Mouse (Mus musculus) lung, postnatal 0 days (tissue): Measurements from ENCODE around the gene Cmss1. TPM values are rescaled to one million over a fixed set of nuclear protein-coding genes. Genes with fewer than 3 reads are reported as not detected.

Experiments used
- ATAC-seq: fragments of 200-750 bp; cut with Nextera tagmentation; 2 replicates; pipeline ENCODE4 v1.8.0; 2017; ENCODE audit warnings: moderate library complexity
- DNase-seq: peaks from one replicate; pipeline ENCODE4 v3.0.0-alpha.2; 2016; ENCODE audit warnings: low spot score
- H3K27ac ChIP-seq: fragments of 300-500 bp; sonication (generic); 2 replicates; pipeline ENCODE4 v1.5.1; 2014; ENCODE audit warnings: antibody characterized with exemption, mild to moderate bottlenecking, low read length, mixed read lengths
- H3K27me3 ChIP-seq: fragments of 300-500 bp; sonication (generic); replicated peaks from 2 replicates; pipeline ENCODE4 v1.6.1; 2014; ENCODE audit warnings: low read length, mixed read lengths; ENCODE audit not compliant: insufficient read depth
- H3K36me3 ChIP-seq: fragments of 300-500 bp; sonication (generic); 2 replicates; pipeline ENCODE4 v1.6.1; 2014; ENCODE audit warnings: low read length, mixed read lengths; ENCODE audit not compliant: insufficient read depth
- H3K4me1 ChIP-seq: fragments of 300-500 bp; sonication (generic); 2 replicates; pipeline ENCODE4 v1.6.1; 2014; ENCODE audit warnings: antibody characterized with exemption, low read depth, low read length, mixed read lengths; ENCODE audit not compliant: insufficient read depth
- H3K4me2 ChIP-seq: fragments of 300-500 bp; sonication (generic); replicated peaks from 2 replicates; pipeline ENCODE4 v1.6.1; 2014; ENCODE audit warnings: low read depth, mild to moderate bottlenecking, low read length, moderate library complexity, mixed read lengths
- H3K4me3 ChIP-seq: fragments of 300-500 bp; sonication (generic); 2 replicates; pipeline ENCODE4 v1.5.1; 2014; ENCODE audit warnings: low read depth, low read length
- H3K9ac ChIP-seq: fragments of 300-500 bp; sonication (generic); replicated peaks from 2 replicates; pipeline ENCODE4 v1.6.1; 2014; ENCODE audit warnings: low read depth, mild to moderate bottlenecking
- H3K9me3 ChIP-seq: fragments of 300-500 bp; sonication (generic); 2 replicates; pipeline ENCODE4 v1.6.1; 2016; ENCODE audit warnings: low read length, mixed read lengths
- CTCF ChIP-seq: IDR thresholded peaks from 2 replicates; pipeline ENCODE4 v1.5.1; 2016; ENCODE audit warnings: antibody characterized with exemption, mild to moderate bottlenecking
- EP300 ChIP-seq: IDR thresholded peaks from 2 replicates; pipeline ENCODE4 v1.6.1; 2016; ENCODE audit warnings: antibody characterized with exemption, mild to moderate bottlenecking, control low read depth
- WGBS: fragments of 180-500 bp; shearing (Covaris S2); extraction: QIAGEN DNeasy Blood & Tissue Kit; methylation state at CpG from one replicate; pipeline ENCODE4 v1.1.7; 2014; 5-methylcytosine and 5-hydroxymethylcytosine counted together
- polyA plus RNA-seq: library from polyadenylated mRNA; unstranded; fragments of >200 nt; fragmentation: Nextera tagmentation; extraction: Ambion mirVana; gene quantifications from 2 replicates; pipeline ENCODE4 v1.2.1, GENCODE M21; 2015

Gene Cmss1
- polyA plus RNA-seq, 1 experiment from 2014 or later = 23.1 TPM

DNA sequence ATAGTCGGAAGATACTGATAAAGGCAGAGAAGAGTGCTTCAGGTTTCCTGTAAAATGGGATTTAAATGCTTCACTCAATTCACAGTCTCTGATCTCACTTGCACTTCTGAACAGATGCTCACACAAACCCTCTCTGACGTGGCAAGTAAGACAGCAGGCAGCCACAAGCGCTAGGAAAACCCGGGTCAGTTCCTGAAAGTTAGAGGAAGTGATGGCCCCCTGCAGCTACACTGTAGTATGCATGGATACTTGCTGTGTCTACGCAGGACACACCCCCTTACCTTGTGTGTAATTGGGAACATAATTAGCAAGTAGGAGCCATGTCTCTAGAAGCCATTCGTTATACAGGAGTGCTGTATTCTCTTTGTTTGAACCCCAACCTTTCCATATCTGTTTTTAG is 124.4 kb downstream of the Cmss1 start:
- 61% methylated on average over 6 of the region's 6 CpGs for WGBS
- Histone ChIP-seq H3K36me3 (no peaks in the 10 kb centered on the region), H3K4me3 (no peak overlapping the region), H3K4me1 (no peaks in the 10 kb centered on the region), H3K27ac (no peak overlapping the region), H3K4me2 (no peak overlapping the region), H3K27me3 (no peaks in the 10 kb centered on the region), H3K9me3 (no peaks in the 10 kb centered on the region), H3K9ac (no peak overlapping the region)
- DNase-seq (no peak), ATAC-seq (no peak)
- no peak for TF ChIP-seq EP300
- no peak for TF ChIP-seq CTCF

DNA sequence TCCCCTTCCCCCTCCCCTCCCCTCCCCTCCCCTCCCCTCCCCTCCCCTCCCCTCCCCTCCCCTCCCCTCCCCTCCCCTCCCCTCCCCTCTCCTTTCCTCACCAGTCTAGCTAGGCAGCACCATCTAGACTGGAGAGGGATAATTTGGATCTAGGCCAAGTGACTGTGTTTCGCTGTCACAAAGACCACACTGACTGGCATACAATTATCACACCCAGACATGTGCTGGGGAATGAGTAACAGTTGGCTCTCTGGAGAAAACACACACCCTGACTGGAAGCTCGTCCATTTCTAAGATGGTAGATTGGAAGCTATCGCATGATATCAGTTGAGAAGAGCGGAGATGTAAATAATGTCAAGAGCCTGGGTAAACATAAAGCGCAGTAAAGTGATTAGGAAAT is 126.9 kb downstream of the Cmss1 start:
- no peaks in the 10 kb centered on the region for H3K9me3 ChIP-seq
- H3K9ac ChIP-seq = no peak overlapping the region
- 23% methylated on average over 5 of the region's 5 CpGs for WGBS
- no peak overlapping the region for H3K4me2 ChIP-seq
- no peaks in the 10 kb centered on the region for H3K4me1 ChIP-seq
- H3K27me3 ChIP-seq = no peaks in the 10 kb centered on the region
- no peak overlapping the region for H3K27ac ChIP-seq
- H3K4me3 ChIP-seq = no peak overlapping the region
- TF ChIP-seq CTCF (no peak), EP300 (peak; percentile 41; the same call in 1 of the 2 replicates)
- DNase-seq = peak; percentile 60
- no peaks in the 10 kb centered on the region for H3K36me3 ChIP-seq
- ATAC-seq = peak; percentile 40

DNA sequence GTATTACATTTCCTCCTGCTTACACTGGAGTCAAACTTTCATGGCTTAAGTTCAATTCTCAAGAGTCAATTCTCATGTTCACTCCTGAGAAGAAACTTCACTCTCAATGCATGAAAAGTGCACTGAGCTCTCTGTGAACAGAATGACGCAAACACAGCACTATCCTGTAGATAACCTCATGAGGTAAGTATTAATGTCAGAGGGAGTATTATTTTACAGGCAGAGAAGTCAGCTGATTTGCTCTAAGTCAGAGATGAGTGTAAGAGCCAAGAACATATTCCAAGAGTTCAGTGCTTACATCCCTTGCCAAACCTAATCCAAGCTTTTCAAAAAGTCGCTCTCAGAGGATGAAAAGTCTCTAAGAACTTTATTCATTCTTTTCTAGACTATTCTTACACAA is 128.2 kb downstream of the Cmss1 start:
- Histone ChIP-seq H3K27ac (no peak overlapping the region), H3K9me3 (no peaks in the 10 kb centered on the region), H3K36me3 (no peaks in the 10 kb centered on the region), H3K9ac (no peak overlapping the region), H3K27me3 (no peaks in the 10 kb centered on the region), H3K4me2 (no peak overlapping the region), H3K4me3 (no peak overlapping the region), H3K4me1 (no peaks in the 10 kb centered on the region)
- 70% methylated on average over 2 of the region's 2 CpGs for WGBS
- ATAC-seq (peak; percentile 28; the same call in 1 of the 2 replicates), DNase-seq (peak; percentile 50)
- no peak for TF ChIP-seq EP300
- TF ChIP-seq CTCF = no peak

DNA sequence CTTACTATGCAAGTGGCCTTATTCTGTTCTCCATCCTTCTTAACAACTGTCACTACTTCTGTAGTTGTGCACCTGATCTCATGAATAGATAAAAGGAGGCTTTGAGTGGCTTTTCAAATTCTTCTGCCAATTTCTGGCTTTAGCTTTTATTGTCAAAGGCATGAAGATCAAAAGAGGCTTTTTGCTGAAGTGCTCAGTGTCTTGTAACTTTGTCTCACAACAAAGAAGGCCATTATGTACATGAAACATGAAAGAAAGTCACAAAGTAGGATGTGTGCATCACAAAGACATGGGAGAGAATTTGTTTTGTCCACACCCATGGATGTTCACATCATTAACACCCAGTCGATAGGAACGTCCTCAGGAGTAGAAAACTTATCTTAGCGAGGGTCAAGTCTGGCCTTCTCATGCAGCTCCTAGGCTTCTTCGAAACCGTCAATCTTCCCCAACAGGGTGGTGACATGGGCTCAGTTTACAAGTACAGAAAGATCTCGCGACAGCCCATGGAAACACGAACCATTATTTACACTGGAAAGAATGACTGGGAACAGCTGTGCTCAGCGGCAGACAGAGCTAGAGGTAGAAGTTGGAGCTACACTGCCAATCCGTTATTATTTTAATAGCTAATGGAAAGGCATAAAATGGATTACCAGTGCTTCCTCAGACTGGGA is 133.1 kb downstream of the Cmss1 start:
- no peak for ATAC-seq
- DNase-seq = no peak
- no peaks in the 10 kb centered on the region for H3K36me3 ChIP-seq
- no peak overlapping the region for H3K4me2 ChIP-seq
- H3K4me3 ChIP-seq = no peak overlapping the region
- H3K27ac ChIP-seq = no peak overlapping the region
- no peaks in the 10 kb centered on the region for H3K9me3 ChIP-seq
- no peaks in the 10 kb centered on the region for H3K27me3 ChIP-seq
- H3K9ac ChIP-seq = no peak overlapping the region
- WGBS = 37% methylated on average over 10 of the region's 10 CpGs
- H3K4me1 ChIP-seq = no peaks in the 10 kb centered on the region
- TF ChIP-seq EP300 (no peak), CTCF (no peak)

DNA sequence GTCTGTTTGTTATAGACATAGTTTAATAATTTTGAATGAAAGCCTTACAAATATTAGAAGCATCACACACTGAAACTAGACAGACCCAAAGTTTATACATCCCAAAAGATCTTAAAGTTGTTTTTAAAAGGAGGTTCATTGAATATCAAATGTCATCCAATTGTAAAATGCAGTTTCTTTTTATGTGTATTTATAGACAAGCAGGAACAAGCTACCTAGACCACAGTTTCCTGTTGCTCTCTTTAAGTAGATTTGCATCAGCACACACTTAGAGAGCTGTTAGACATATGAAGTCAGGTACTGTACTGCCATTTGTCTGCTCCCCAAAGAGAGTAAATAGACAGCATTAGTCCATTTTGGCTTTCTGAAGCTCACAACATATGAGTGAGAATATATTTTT is 135.6 kb downstream of the Cmss1 start:
- Histone ChIP-seq H3K36me3 (no peaks in the 10 kb centered on the region), H3K4me2 (no peak overlapping the region), H3K9ac (no peak overlapping the region), H3K27me3 (no peaks in the 10 kb centered on the region), H3K27ac (no peak overlapping the region), H3K4me3 (no peak overlapping the region), H3K4me1 (no peaks in the 10 kb centered on the region), H3K9me3 (no peaks in the 10 kb centered on the region)
- TF ChIP-seq CTCF (no peak), EP300 (no peak)
- DNase-seq = no peak
- ATAC-seq = no peak

DNA sequence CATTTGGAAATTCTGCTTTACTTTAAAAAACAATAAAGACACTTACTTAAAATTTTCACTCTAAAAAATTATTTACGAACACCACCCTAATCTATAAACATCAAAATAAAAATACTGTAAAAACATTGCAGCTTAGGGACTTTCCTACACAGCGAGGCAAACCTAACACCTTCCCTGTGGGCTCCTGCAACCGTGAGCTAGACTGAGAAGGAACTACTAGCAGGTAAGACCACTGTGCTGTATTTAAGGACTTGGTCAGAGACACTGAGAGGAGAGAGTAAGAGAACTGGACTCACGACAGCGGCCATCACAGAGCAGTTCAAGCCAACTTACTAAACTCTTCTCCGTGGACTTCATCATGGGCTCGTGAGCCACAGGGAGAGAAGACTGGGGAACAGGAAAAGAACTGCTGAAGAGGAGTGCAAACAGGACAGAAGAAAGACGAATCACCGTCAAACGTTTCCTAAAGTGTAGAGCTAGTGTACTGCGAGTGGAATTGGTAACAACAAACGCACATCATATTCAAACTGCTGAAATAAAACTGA is 136.3 kb downstream of the Cmss1 start:
- TF ChIP-seq CTCF = no peak
- no peak for TF ChIP-seq EP300
- Histone ChIP-seq H3K9me3 (no peaks in the 10 kb centered on the region), H3K36me3 (no peaks in the 10 kb centered on the region), H3K27ac (no peak overlapping the region), H3K4me1 (no peaks in the 10 kb centered on the region), H3K4me3 (no peak overlapping the region), H3K9ac (no peak overlapping the region), H3K27me3 (no peaks in the 10 kb centered on the region), H3K4me2 (no peak overlapping the region)
- no peak for ATAC-seq
- WGBS = 81% methylated on average over 12 of the region's 12 CpGs
- no peak for DNase-seq

DNA sequence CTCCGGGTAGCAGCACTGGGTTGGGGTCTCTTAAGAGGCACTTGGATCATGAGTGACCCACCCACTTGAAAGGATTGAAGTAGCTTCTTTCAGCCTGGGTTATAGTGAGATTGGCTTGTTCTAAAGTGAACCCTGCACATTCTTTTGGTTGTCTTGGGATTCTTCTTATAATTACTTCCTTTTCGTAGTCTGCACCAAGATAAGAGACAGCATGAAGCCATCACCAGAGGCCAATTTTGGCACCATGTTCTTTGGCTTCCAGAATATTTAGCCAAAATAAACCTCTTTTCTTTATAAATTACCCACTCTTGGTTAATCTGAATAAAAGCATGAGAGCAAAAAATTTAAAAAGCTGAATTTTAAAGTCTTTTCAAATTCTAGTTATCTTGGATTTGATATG is 136.8 kb downstream of the Cmss1 start:
- H3K9ac ChIP-seq = no peak overlapping the region
- no peak for DNase-seq
- H3K27me3 ChIP-seq = no peaks in the 10 kb centered on the region
- no peak overlapping the region for H3K4me2 ChIP-seq
- no peak overlapping the region for H3K4me3 ChIP-seq
- no peak for ATAC-seq
- TF ChIP-seq EP300 (no peak), CTCF (no peak)
- no peaks in the 10 kb centered on the region for H3K9me3 ChIP-seq
- WGBS = 69% methylated on average over 2 of the region's 2 CpGs
- no peaks in the 10 kb centered on the region for H3K36me3 ChIP-seq
- no peak overlapping the region for H3K27ac ChIP-seq
- no peaks in the 10 kb centered on the region for H3K4me1 ChIP-seq
